Mouse (Mus musculus): ENCODE data around the gene Ndufs8.

DNA sequence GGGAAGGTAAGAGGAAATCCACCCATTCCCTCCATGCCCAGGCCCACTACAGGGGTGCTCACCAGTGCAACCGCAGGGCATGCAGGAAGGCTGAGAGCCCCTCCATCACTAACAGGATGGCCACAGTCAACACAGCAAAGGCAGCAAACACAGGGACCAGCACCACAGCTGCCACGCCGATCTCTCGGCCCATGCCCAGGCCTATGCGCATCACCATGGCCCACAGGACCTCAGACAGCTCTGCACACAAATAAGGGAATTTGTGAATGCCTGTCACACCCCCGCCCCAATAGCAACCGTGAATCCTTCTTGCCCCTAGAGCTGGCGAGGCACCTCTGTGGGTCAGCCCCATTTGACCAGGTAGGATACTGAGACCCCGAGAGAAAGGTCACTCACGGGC is 16.4 kb downstream of the Ndufs8 start:
- TF ChIP-seq EP300 (IDR thresholded peaks at IDR 0.05) (no peak), CTCF (IDR thresholded peaks at IDR 0.05) (no peak)
